Mouse (Mus musculus) liver, embryonic 12.5 days (tissue): ENCODE results near the gene Hs2st1. TPM values are rescaled to one million over a fixed set of nuclear protein-coding genes. Genes with fewer than 3 reads are reported as not detected.

ENCODE experiments used
- ATAC-seq: fragments of 200-750 bp; cut with Nextera tagmentation; 2 replicates; pipeline ENCODE4 v1.8.0; 2017; ENCODE audit warnings: moderate number of reproducible peaks, mild to moderate bottlenecking, moderate library complexity
- H3K27ac ChIP-seq: fragments of 300-500 bp; sonication (generic); 2 replicates; pipeline ENCODE4 v1.5.1; 2016; ENCODE audit warnings: mild to moderate bottlenecking
- H3K27me3 ChIP-seq: fragments of 300-500 bp; sonication (generic); replicated peaks from 2 replicates; pipeline ENCODE4 v1.6.1; 2016; ENCODE audit warnings: mild to moderate bottlenecking, moderate library complexity
- H3K36me3 ChIP-seq: fragments of 300-500 bp; sonication (generic); 2 replicates; pipeline ENCODE4 v1.6.1; 2016; ENCODE audit warnings: mild to moderate bottlenecking, moderate library complexity
- H3K4me1 ChIP-seq: fragments of 300-500 bp; sonication (generic); 2 replicates; pipeline ENCODE4 v1.6.1; 2016
- H3K4me2 ChIP-seq: fragments of 300-500 bp; sonication (generic); 2 replicates; pipeline ENCODE4 v1.6.1; 2016; ENCODE audit warnings: mild to moderate bottlenecking, moderate library complexity
- H3K4me3 ChIP-seq: fragments of 300-500 bp; sonication (generic); 2 replicates; pipeline ENCODE4 v1.5.1; 2016; ENCODE audit warnings: mild to moderate bottlenecking, moderate library complexity
- H3K9ac ChIP-seq: fragments of 300-500 bp; sonication (generic); 2 replicates; pipeline ENCODE4 v1.6.1; 2016; ENCODE audit warnings: mild to moderate bottlenecking, moderate library complexity
- H3K9me3 ChIP-seq: fragments of 300-500 bp; sonication (generic); replicated peaks from 2 replicates; pipeline ENCODE4 v1.6.1; 2016; ENCODE audit warnings: mild to moderate bottlenecking, moderate library complexity
- WGBS: fragments of 180-500 bp; shearing (Covaris S2); methylation state at CpG from one replicate; pipeline ENCODE4 v1.1.7; 2016; ENCODE audit not compliant: insufficient replicate concordance; 5-methylcytosine and 5-hydroxymethylcytosine counted together
- polyA plus RNA-seq: library from polyadenylated mRNA; unstranded; fragments of >200 nt; fragmentation: Nextera tagmentation; extraction: Ambion mirVana; gene quantifications from 2 replicates; pipeline ENCODE4 v1.2.1, GENCODE M21; 2016

Gene Hs2st1
- polyA plus RNA-seq, 1 experiment from 2014 or later = 6.3 TPM

DNA sequence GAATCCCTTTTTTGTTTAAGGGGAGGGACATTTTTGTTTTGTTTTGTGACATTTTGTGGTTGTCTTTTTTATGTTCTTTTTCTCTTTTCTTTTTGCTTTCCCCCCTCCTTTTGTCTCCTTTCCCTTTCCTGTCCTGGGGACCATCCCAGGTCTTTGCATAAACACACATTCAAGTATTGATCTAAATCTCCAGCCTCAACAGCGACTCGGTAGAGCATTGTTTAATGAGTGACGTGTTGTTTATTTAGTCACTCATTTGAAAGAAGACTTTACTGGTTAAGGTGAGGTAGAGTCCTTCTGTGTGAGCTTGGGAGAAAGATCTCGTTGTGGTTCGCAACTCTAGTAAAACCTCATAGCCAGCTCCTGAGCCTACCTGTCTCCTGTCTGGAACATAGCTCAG is 13.8 kb upstream of the Hs2st1 start:
- H3K9me3 ChIP-seq = no peaks in the 10 kb centered on the region
- H3K4me1 ChIP-seq = peaks cover 56% of the 10 kb centered on the region
- 0 out of 2 replicates have a peak overlapping the region, but pooled peaks have one; percentile 22 for H3K27ac ChIP-seq
- H3K36me3 ChIP-seq = peaks cover 79% of the 10 kb centered on the region
- ATAC-seq = no peak
- H3K4me3 ChIP-seq = no peak overlapping the region
- peak overlapping the region; percentile 28 for H3K4me2 ChIP-seq
- WGBS = 73% methylated on average over 5 of the region's 5 CpGs
- H3K9ac ChIP-seq = no peak overlapping the region
- H3K27me3 ChIP-seq = no peaks in the 10 kb centered on the region

DNA sequence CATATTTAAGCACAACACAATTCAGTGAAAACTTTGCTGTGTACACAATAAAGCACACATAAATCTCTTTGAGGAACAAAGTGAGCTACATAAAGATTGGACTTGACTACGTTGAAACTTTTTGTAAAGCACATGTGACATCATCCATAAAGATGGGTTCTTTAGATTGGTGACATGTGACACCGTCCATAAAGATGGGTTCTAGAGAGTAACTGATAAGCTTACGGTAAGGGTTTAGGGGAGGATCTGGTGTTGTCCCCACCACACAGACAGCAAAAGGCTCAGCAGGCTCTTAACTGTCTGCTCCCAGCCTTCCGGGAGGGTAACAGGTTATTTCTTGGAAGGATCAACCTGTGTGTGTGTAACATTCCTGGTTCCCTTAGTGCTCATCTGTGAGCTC is 12.3 kb upstream of the Hs2st1 start:
- peaks cover 80% of the 10 kb centered on the region for H3K36me3 ChIP-seq
- H3K9ac ChIP-seq = no peak overlapping the region
- no peaks in the 10 kb centered on the region for H3K27me3 ChIP-seq
- peaks cover 64% of the 10 kb centered on the region for H3K4me1 ChIP-seq
- no peaks in the 10 kb centered on the region for H3K9me3 ChIP-seq
- H3K4me2 ChIP-seq = no peak overlapping the region
- no peak overlapping the region for H3K4me3 ChIP-seq
- WGBS = 49% methylated on average over 4 of the region's 4 CpGs
- no peak overlapping the region for H3K27ac ChIP-seq
- ATAC-seq = no peak

DNA sequence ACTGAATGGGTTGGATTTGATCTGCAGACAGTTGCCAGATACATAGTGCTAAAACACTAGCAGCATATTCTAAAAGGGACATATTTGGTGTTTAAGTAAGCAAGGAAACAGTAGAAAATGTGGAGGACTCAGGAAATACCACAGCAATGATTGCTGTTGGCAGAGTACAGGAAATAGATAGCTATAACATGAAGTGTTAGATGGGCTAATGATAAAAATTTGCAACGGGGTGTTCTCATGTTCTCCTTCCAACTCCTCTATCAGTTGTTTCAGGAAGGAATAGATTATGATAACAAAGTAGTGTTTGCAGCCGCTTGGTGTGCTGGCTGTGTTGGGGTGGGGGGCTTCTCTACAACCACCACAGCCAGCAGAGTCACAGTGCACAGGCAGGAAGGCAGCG is 11.9 kb upstream of the Hs2st1 start:
- Histone ChIP-seq H3K36me3 (peaks cover 77% of the 10 kb centered on the region), H3K27ac (0 out of 2 replicates have a peak overlapping the region, but pooled peaks have one; percentile 1), H3K9me3 (no peaks in the 10 kb centered on the region), H3K4me1 (peaks cover 69% of the 10 kb centered on the region), H3K27me3 (no peaks in the 10 kb centered on the region), H3K4me3 (no peak overlapping the region), H3K4me2 (no peak overlapping the region), H3K9ac (no peak overlapping the region)
- 38% methylated on average over 3 of the region's 3 CpGs for WGBS
- ATAC-seq = no peak

DNA sequence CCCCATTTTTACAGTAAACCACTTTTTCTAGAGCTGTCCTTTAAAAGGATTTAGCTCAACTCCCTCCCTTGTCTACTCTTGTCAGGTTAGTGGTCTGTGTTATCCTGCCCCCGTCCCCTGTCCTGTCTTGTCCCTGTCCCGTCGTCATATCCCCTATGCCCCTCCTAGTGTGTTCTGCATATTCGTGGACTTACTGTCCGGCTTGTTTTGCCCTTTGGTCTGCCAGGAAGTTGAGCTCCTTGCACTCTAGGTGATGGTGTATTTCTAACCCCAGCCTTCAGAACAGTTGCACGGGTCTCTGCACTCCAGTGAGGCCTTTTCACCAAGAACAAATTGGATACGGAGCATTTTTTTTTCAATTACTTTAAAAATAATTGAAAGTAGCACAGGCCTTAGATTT is 10.3 kb upstream of the Hs2st1 start:
- Histone ChIP-seq H3K4me2 (no peak overlapping the region), H3K4me1 (peaks cover 73% of the 10 kb centered on the region), H3K27me3 (no peaks in the 10 kb centered on the region), H3K9ac (no peak overlapping the region), H3K4me3 (no peak overlapping the region), H3K36me3 (peaks cover 78% of the 10 kb centered on the region), H3K9me3 (no peaks in the 10 kb centered on the region), H3K27ac (no peak overlapping the region)
- ATAC-seq = no peak
- 78% methylated on average over 7 of the region's 7 CpGs for WGBS

DNA sequence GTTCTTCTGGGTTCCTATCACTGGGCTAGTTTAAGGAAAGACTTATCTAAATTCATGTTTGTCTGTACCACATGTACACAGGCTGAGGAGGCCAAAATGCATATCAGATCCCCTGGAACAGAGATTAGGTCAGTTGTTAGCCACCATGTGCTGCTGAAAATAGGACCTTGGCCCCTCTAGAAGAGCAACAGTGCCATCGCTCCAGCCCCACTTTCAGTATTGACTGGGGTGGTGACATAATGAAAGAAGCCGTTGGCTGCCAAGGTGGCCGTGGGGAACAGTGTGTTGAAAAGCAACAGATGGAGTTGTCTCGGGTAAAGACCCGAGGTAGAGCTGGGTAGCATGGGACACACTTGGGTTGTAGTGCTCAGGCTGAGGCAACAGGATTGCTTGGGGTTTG is 9.8 kb upstream of the Hs2st1 start:
- Histone ChIP-seq H3K4me3 (no peak overlapping the region), H3K27ac (no peak overlapping the region), H3K9ac (no peak overlapping the region), H3K27me3 (no peaks in the 10 kb centered on the region), H3K4me1 (peaks cover 73% of the 10 kb centered on the region), H3K9me3 (no peaks in the 10 kb centered on the region), H3K4me2 (no peak overlapping the region), H3K36me3 (peaks cover 79% of the 10 kb centered on the region)
- peak; percentile 34 for ATAC-seq
- whole genome bisulfite sequencing = 73% methylated on average over 5 of the region's 5 CpGs

DNA sequence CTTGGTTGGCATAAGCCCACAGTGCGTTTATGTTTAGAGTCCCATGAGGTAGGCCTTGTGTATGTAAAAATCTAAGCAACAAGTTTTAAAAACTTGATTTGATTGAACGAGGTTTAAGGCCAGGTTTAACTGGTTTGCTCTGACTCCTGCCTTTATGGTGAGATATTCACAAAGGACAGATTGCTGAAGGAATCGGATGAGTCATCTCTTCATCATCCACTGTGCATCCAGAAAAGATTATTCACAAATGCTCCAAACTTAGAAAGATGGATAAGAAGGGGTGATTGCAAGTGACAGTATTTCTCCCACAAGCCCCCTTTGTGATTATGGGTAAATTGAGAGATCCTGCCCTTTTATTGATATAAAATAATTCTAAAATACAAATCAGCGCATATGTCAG is 8.9 kb upstream of the Hs2st1 start:
- Histone ChIP-seq H3K27me3 (no peaks in the 10 kb centered on the region), H3K9ac (no peak overlapping the region), H3K27ac (no peak overlapping the region), H3K36me3 (peaks cover 82% of the 10 kb centered on the region), H3K9me3 (no peaks in the 10 kb centered on the region), H3K4me2 (no peak overlapping the region), H3K4me1 (peaks cover 70% of the 10 kb centered on the region), H3K4me3 (no peak overlapping the region)
- WGBS = 83% methylated on average over 4 of the region's 4 CpGs
- ATAC-seq = no peak

DNA sequence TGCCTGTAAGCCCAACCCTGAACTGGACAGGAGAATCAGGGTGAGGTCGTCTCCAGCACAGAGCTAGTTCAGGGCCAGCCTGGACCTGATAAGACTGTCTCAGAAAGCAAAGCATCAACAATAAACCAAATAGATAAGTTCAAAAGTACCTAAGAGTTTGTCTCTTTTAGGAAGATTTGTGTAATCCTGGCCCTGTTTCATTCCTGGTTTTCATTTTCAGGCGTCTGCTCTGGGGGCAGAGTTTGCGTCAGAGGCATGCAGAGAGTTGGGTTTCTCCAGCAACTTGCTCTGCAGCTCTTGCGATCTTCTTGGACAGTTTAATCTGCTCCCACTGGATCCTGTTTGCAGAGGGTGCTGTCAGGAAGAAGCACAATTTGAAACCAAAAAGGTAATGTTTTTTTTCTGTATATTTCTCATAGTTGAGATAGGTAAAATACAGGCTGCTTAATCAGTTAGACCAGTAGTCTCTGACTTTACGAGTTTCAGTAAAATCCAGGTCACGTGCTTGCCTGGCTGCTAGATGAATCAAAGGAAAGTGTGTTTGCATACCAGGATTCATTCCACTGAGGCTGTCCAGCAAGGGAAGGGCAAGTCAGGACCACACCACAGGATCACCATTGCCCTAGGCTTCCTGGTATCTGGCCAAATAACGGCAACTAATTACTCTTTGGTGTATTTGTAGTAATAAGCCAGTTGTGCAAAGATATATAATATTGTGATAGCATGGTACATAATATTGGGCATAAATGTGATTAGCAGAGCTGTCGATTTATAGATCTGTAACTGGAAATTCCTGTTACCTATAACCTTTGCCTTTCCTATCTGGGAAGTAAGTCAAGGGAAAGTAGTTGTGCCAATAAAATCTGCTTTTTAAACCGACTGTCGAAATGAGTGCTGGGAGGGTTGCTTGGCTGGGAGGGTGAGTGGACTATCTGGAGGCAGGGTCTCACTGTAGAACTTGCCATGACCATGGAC is 7.7 kb upstream of the Hs2st1 start:
- Histone ChIP-seq H3K27ac (peak overlapping the region; percentile 2; the same call in 1 of the 2 replicates), H3K4me2 (no peak overlapping the region), H3K36me3 (peaks cover 86% of the 10 kb centered on the region), H3K9me3 (no peaks in the 10 kb centered on the region), H3K27me3 (no peaks in the 10 kb centered on the region), H3K4me1 (peaks cover 75% of the 10 kb centered on the region), H3K9ac (no peak overlapping the region), H3K4me3 (no peak overlapping the region)
- 75% methylated on average over 10 of the region's 10 CpGs for WGBS
- no peak for ATAC-seq

DNA sequence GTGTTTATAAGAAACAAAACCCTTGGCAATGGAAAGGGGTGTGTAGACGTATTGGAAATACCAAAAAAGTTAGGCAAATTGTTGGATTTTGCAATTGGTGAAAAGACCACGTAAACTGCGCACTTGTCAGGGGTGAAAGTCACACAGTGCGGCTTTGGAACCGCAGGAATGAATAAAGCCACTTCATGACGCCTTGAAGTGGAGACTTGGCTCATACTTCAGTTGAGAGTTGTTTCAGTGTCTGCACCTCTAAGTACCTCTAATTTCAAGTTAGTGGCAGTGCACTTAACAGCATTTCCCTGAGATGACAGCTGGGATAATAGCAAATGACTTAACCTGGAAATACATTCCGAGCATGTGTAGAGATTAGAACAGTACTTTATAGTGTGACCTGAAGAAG is 4.3 kb upstream of the Hs2st1 start:
- WGBS = 91% methylated on average over 7 of the region's 7 CpGs
- H3K27me3 ChIP-seq = no peaks in the 10 kb centered on the region
- no peak for ATAC-seq
- no peak overlapping the region for H3K4me3 ChIP-seq
- H3K9ac ChIP-seq = no peak overlapping the region
- H3K27ac ChIP-seq = no peak overlapping the region
- peaks cover 67% of the 10 kb centered on the region for H3K36me3 ChIP-seq
- H3K4me1 ChIP-seq = peaks cover 60% of the 10 kb centered on the region
- no peak overlapping the region for H3K4me2 ChIP-seq
- H3K9me3 ChIP-seq = no peaks in the 10 kb centered on the region

DNA sequence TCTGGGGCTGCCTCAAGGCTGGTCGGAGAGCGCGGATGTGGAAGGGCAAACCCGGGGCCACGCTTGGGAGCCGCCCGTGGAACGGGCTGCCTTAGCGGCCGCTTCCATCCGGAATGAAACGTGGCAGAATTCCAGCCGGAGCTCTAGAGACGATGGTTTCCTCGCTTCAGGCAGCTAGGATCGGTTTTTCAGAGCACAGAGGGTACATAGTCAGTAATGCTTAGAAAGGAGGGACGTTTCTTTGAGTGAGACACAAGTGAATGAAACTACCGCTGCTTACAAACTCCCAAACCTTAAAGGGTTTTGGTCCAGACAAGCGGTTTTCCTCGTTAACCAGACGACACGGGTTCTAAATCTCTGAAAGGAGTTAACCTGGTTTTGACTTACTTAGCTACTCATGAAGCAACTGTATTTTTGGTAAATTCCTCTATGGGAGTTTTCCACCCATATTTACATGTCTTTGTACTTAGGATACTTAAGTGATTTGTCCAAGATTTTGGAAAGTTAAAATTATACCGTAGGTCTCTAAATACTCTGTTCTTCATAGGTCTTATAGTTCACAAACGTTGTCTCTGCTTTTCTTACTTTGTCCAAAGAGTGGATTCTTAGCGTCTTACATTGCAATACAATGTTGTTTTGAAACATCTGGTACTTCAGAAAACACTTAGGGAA is 971 bp upstream of the Hs2st1 start:
- H3K9me3 ChIP-seq = no peaks in the 10 kb centered on the region
- peak overlapping the region; percentile 77 for H3K27ac ChIP-seq
- H3K4me2 ChIP-seq = peak overlapping the region; percentile 100
- WGBS = under 1% methylated on average over 25 of the region's 25 CpGs
- no peaks in the 10 kb centered on the region for H3K27me3 ChIP-seq
- peaks cover 40% of the 10 kb centered on the region for H3K36me3 ChIP-seq
- peak overlapping the region; percentile 94 for H3K9ac ChIP-seq
- peak overlapping the region; percentile 88 for H3K4me3 ChIP-seq
- peaks cover 58% of the 10 kb centered on the region for H3K4me1 ChIP-seq
- no peak for ATAC-seq

DNA sequence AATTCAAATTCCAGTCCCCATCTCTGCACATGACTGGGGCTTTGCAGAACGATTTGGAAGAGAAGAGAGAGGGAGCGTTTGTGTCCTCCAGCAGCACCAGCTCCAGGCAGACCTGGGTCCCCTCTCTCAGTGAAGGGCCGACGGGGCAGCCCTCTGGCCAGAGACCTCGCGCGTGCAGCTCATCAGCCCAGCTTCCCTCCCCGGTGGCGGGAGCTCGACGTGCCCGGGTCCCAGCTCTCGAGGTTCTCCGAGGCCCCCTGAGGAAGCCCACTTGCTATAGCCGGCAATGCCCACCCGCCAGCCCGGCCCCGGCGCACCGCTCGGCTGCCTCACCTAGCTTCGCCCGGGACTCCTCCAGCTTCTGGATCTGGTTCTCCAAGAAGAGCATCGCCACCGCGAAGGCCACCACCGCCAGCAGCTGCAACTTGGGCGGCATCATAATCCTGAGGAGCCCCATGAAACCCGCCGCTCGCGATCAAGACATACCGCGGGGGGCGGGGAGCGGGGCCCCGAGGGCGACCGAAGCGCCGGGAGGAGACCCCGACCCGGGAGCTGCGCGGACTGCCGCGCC is 495 bp downstream of the Hs2st1 start:
- H3K9me3 ChIP-seq = no peaks in the 10 kb centered on the region
- H3K27me3 ChIP-seq = no peaks in the 10 kb centered on the region
- WGBS = under 1% methylated on average over 47 of the region's 47 CpGs
- peaks cover 49% of the 10 kb centered on the region for H3K4me1 ChIP-seq
- peak overlapping the region; percentile 85 for H3K27ac ChIP-seq
- peak overlapping the region; percentile 88 for H3K4me3 ChIP-seq
- H3K36me3 ChIP-seq = peaks cover 26% of the 10 kb centered on the region
- H3K9ac ChIP-seq = peak overlapping the region; percentile 95
- ATAC-seq = peak; percentile 6
- H3K4me2 ChIP-seq = peak overlapping the region; percentile 100

DNA sequence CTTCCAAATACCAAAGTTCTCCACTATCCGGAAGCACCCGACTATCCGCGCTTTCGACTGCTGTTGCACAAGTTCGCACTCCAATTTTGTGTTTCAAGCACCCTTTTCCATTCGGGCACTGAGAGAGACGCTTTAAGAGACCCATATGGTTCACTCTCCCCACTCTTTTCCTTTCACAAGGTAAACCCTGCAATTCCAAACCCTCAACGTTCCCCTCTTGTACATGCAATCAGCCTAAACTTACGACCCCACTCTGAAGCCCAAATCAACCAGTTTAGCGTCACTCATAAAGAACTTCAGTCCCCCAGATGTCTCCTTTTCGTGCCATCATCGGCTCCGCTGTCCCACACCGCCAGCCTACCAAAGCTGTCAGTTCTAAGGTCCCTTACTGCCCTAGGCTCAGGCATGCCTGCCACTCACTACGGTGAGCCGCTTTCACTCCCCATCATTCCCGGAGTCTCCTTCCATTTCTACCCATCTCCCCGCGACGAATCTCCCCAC is 1.1 kb downstream of the Hs2st1 start:
- H3K9ac ChIP-seq = peak overlapping the region; percentile 95
- H3K27ac ChIP-seq = 0 out of 2 replicates have a peak overlapping the region, but pooled peaks have one; percentile 85
- peaks cover 20% of the 10 kb centered on the region for H3K36me3 ChIP-seq
- under 1% methylated on average over 21 of the region's 21 CpGs for WGBS
- peaks cover 50% of the 10 kb centered on the region for H3K4me1 ChIP-seq
- peak overlapping the region; percentile 88 for H3K4me3 ChIP-seq
- H3K27me3 ChIP-seq = no peaks in the 10 kb centered on the region
- no peak for ATAC-seq
- H3K4me2 ChIP-seq = peak overlapping the region; percentile 100
- H3K9me3 ChIP-seq = no peaks in the 10 kb centered on the region

DNA sequence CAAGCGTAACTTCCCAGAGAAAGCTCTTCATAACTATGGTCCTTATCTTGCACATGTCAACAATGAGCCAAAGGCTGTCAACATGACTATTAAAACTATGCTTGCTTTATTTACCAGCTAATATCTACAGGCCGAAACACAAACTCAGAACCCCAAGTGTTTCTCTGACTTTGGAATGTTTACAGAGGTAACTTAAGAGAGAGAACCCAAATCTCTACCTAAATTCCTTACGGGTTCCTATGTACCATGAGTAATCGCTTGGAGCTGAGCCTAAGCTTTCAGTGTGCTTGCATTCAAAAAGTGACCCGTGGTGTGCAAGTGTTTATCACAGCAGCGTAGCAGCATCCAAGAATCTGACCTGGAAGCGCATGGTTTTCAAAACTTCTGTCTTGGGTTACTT is 4.8 kb downstream of the Hs2st1 start:
- H3K4me2 ChIP-seq = no peak overlapping the region
- no peak overlapping the region for H3K4me3 ChIP-seq
- WGBS = 76% methylated on average over 7 of the region's 7 CpGs
- no peak overlapping the region for H3K9ac ChIP-seq
- no peaks in the 10 kb centered on the region for H3K36me3 ChIP-seq
- peaks cover 46% of the 10 kb centered on the region for H3K4me1 ChIP-seq
- H3K27ac ChIP-seq = no peak overlapping the region
- H3K9me3 ChIP-seq = no peaks in the 10 kb centered on the region
- H3K27me3 ChIP-seq = no peaks in the 10 kb centered on the region
- no peak for ATAC-seq
